Mouse (Mus musculus) lung, adult 2 months (tissue): Measurements from ENCODE around the gene Kcnc3.

Experiments
- CTCF ChIP-seq: fragments of 200-500 bp; IDR thresholded peaks from 2 replicates; pipeline ENCODE4 v1.5.1; 2011; ENCODE audit warnings: mild to moderate bottlenecking, low read length, control low read depth; ENCODE audit not compliant: insufficient read depth
- POLR2A ChIP-seq: fragments of 200-500 bp; IDR thresholded peaks from 2 replicates; pipeline ENCODE4 v1.6.1; 2011; ENCODE audit warnings: low read depth, mild to moderate bottlenecking, control low read depth, low read length, borderline replicate concordance; ENCODE audit errors: extremely low read depth

GRCm38 (mm10) chr7:44583146-44583545, 7.3 kb upstream of the Kcnc3 start:
- no peak; the same call in 1 of the 2 replicates for TF ChIP-seq POLR2A
- TF ChIP-seq CTCF, result no peak
